Mouse (Mus musculus) c-Kit-positive CD71-positive TER-119-negative erythroid progenitor cells, embryonic 14.5 days (primary cell): ENCODE measurements around the gene AW822073.
"Not testable (repeated sequence)": the region's sequence is repeated elsewhere in the genome, so short reads cannot be mapped to it uniquely, and the experiment has no call there.

Source experiments
- DNase-seq: peaks from one replicate; pipeline ENCODE4 v3.0.0-alpha.2; 2013; ENCODE audit warnings: low read depth

The AW822073 gene

DNA sequence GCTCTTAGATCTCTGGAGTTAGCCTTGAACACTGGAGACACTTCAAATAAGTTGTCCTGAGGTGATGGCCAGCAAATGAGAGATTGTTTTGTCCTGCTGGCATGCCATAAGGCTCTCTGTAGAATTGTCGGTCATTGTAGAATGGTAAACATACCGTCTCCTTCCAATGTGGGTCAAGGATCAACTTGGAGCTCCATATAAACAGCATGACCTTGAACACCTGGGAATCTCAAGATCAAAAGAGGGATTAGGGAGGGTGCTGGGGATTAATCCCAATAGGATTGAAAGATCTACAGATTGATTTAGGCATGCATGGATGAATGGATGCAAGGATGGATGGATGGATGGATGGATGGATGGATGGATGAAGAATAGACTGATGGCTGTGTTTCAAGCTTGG, 3.2 kb downstream of the AW822073 start:
- not testable (repeated sequence) for DNase-seq

DNA sequence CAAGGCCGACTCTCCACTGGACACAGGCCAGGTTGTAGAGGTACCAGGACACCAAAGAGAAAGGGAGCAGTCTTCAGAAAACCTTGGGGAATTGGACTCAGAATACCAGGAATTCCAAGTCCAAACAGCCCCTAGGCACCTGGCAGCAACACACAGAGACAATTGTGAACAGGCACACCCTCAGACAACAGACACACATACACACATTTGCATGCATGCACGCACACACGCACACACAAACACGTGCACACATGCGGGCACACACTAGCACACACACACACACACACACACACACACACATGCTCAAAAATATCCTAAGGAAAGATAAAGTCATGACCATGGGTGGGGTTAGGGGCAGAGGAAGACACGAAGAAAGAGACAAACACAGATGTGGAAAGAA, 4.0 kb downstream of the AW822073 start:
- no peak for DNase-seq

DNA sequence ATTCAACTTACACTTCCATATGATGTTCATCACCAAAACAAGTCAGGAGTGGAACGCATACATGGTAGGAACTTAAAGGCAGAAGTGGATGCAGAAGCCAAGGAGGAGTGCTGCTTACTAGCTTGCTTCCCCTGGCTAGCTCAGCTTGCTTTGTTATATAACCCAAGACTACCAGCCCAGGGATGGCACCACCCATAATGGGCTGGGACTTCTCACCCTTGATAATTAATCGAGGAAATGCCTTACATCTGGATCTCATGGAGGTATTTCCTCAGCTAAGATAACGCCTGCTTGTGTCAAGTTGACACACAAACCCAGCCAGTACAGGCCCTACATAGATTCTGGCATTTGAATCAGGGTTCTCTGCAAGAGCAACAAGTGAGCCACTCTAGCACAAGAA, 7.4 kb downstream of the AW822073 start:
- no peak for DNase-seq

DNA sequence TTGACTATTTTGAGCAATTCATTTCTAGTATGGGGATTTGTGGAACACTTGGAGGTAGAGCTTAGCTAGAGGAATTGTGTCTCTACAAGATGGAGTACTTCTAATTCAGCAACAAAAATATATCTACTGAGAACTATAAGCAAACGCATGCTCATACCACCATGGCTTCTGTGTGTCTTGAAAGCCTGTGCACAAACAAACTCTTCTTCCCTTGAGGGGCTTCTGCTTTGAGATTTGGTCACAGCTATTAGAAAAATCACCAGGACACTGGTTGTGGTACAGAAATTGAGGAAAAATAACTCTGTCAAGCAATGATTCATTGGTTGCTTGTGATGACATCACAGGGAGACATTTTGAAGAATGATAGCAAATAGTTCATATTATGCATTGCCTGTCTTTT, 9.4 kb downstream of the AW822073 start:
- no peak for DNase-seq

DNA sequence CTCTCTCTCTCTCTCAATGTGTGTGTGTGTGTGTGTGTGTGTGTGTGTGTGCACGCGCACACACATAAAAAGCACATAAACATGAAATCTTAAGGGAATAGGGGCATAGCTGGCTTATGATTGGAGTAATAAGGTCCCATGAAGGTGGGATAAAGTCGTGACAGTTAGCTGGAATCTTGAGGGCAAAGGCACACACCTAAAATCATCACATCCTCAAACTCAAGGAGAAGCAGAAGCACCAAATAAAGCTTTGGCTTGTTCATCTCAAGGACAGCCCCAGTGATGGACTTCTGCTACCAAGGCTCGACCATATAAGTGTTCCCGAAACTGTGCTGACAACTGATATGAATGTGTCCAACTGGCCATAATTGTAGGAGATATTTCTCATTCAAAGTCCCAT, 9.8 kb downstream of the AW822073 start:
- DNase-seq = no peak

DNA sequence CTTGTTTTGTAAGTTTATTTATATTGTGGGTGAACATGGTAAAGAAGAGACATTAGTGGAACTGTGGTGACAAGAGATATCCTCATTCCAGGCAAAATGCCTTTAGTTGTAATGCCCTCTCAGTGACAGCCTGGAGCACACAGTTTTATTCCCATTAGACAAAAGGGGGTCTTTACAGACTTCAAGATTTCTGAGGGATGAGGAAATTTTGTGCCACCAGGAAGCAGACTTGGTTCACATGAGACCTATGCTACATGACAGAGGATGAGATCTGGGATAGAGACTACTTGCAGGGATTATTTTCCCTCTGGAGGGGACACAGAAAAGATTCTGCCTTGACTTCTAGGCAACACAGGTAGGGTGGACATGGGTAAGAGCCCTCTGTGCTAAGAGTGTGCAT, 10.2 kb downstream of the AW822073 start:
- DNase-seq = no peak

DNA sequence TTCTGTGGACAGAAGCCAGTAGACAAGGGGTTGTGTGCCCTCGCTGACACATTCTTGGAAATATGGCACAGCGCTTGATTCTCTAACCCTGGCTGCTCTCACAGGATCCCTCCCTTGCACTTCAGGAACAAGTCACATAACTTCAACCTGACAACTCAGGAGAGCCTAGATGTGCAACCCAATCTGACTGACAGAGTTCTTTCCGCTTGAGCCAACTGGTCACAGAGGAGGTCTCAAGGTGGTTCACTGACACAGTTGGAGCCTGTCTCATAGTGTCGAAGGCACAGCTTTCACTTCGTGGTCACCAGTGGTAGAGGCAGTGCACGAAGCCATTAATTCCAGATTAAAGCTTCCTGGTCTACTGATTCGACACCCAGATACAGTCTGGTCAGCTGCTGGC, 12.5 kb downstream of the AW822073 start:
- no peak for DNase-seq

DNA sequence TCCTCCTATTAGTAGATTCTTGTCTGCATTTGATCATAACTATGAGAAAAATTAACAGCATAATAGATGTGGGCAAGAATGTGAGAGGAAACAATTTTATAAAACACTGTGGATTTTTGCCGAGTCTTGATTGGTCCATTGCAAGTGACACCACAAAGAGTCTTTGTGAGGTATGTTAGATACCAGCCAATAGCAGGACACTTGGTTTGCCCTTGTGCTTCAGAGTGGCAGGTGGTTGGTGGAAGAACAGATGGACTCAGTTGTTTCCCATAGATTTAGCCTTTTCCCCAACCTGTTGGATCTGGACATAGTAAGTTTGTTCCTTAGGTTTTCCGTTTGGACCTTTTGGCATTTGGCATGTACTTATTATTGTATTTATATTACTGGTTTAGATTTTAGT, 13.5 kb downstream of the AW822073 start:
- DNase-seq = no peak

DNA sequence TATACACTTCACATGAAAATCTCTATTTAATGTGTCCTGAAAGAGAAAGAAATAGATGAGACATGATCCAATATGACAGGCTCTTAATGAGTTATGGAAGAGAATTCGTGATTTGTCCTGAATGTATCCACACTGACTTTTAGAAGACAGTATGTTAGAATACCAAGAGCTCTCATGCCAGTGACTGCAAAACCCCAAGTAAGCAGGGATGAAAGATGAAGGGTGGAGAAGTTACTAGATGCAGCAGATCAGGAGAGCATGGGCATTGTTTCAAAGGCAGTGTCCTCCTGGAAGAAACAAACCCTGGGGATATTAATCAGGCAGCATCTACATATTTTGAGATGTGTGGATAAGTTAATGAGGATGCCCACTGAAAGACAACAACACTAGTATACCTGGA, 14.2 kb downstream of the AW822073 start:
- no peak for DNase-seq

DNA sequence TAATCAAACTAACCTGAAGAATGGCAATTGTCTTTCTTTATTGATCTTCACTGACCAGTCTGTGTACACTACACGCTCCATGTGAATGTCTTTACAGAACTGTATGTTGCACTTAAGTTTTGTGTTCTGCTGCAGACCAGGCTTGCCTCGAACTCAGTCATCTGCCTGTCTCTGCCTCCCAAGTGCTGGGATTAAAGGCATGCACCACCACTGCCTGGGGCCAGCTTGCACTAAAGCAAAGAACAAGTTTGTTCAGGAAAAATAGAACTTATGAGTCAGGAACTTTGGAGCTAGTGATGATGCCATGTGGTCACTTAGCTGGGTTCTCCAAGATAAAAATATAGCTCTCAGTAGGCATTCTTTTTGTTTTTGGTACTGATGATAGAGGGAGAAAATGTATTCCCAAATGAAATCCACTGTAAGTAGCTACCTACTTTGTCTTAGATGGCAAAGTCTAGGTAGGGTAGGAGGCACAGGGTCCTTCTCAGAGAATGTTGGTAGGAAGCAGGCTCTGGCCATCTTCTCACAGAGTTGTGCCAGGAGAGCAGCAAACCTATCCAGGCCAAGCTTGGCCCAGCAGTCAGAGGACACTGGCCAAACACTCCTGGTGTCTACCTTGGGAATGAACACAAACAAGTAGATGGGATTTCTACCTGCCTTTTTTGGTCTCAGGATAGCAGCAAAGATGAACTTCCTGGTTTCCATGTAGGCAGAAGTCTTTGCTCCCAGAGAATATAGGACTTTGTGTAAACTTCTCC, 14.8 kb downstream of the AW822073 start:
- DNase-seq = no peak

DNA sequence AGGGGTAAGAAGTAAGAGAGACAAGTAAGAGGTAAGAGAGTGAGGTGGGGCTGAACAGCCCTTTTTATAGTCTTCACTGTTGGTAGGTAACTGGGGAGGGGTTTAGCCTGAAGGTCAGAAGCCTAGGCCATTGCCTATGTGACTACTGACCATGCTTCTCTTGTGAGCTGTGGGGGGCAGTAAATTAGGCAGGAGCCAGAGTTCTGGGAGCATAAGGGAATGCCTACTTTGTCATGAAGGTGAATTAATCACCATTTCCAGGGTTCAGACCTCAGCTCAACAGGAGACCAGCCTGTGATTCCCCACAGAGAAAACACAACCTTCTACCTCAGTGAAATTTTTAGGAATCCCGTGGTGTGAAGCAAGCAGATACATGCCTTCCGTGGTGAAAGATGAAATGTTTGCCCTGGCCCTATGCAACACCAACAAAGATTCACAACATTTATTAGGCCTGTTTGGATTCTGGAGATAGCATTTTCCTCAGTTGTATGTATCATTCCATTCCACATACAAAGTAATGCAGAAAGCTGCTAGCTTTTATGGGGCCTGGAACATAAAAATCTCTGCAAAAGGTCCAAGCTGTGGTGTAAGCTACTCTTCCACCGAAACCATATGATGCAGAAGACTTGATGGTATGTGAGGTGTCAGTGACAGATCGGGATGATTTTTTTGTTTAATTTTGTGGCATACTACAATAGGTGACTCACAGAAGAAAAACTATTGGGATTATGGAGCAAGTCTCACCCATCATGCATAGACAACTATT, 17.9 kb downstream of the AW822073 start:
- no peak for DNase-seq

DNA sequence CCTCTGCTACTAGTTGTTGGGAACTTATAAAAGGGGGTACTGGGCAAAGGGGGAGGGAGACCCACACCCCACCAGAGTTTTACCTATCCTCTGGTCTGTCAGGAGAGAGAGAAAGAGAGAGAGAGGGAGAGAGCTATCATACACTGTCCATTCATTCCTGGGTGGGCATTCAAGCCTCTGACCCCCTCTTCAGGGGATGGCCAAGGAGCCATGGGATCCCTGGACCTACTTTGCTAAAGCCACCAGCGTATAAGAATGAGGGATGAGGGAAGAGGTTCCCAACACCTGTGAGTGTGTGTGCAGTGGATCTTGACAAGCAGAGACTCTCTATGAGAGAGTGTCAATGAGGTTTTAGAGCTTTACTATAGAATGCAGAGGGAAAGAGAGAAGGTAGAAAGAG, 18.7 kb downstream of the AW822073 start:
- no peak for DNase-seq
